Mouse (Mus musculus): ENCODE measurements around the gene Tm7sf2.
"Not testable (repeated sequence)": the region's sequence is repeated elsewhere in the genome, so short reads cannot be mapped to it uniquely, and the experiment has no call there.

The Tm7sf2 gene

GRCm38 (mm10) chr19:6044102-6044501, 24.1 kb downstream of the Tm7sf2 start:
- DNase-seq (ENCODE audit: low spot score in 2 of 2), result not testable (repeated sequence)

- no peak for DNase-seq (ENCODE audit: low spot score in 2 of 2)
Measured at GRCm38 (mm10) chr19:6042293-6042692, 25.9 kb downstream of the Tm7sf2 start.

- DNase-seq (ENCODE audit: low spot score in 2 of 2), result no peak
Measured at GRCm38 (mm10) chr19:6040002-6040401, 28.2 kb downstream of the Tm7sf2 start.

- DNase-seq (ENCODE audit: low spot score in 2 of 2), result no peak
Measured at GRCm38 (mm10) chr19:6038326-6038725, 29.8 kb downstream of the Tm7sf2 start.

- DNase-seq (ENCODE audit: low spot score in 2 of 2), result no peak
Measured at GRCm38 (mm10) chr19:6037695-6038094, 30.5 kb downstream of the Tm7sf2 start.

GRCm38 (mm10) chr19:6035966-6036585, 32.1 kb downstream of the Tm7sf2 start:
- no peak for DNase-seq (ENCODE audit: low spot score in 2 of 2)

GRCm38 (mm10) chr19:6030520-6031280, 37.5 kb downstream of the Tm7sf2 start:
- no peak for DNase-seq (ENCODE audit: low spot score in 2 of 2)

- DNase-seq (ENCODE audit: low spot score in 2 of 2), result no peak
Measured at GRCm38 (mm10) chr19:6029426-6029825, 38.7 kb downstream of the Tm7sf2 start.

GRCm38 (mm10) chr19:6028991-6029390, 39.2 kb downstream of the Tm7sf2 start:
- DNase-seq (ENCODE audit: low spot score in 2 of 2), result no peak

GRCm38 (mm10) chr19:6023930-6024329, 44.2 kb downstream of the Tm7sf2 start:
- no peak for DNase-seq (ENCODE audit: low spot score in 2 of 2)

GRCm38 (mm10) chr19:6023059-6023458, 45.1 kb downstream of the Tm7sf2 start:
- DNase-seq (ENCODE audit: low spot score in 2 of 2), result no peak

- DNase-seq (ENCODE audit: low spot score in 2 of 2), result no peak
Measured at GRCm38 (mm10) chr19:6020276-6020675, 47.9 kb downstream of the Tm7sf2 start.

GRCm38 (mm10) chr19:6018142-6019089, 49.8 kb downstream of the Tm7sf2 start:
- DNase-seq (ENCODE audit: low spot score in 2 of 2), result peak; percentile 83 to 89

- DNase-seq (ENCODE audit: low spot score in 2 of 2), result no peak
Measured at GRCm38 (mm10) chr19:6016532-6016931, 51.6 kb downstream of the Tm7sf2 start.

GRCm38 (mm10) chr19:6015511-6016315, 52.5 kb downstream of the Tm7sf2 start, which contains the start of gene Capn1:
Gene Capn1 (minus strand): TSS chr19:6015897.
- peak; percentile 75 to 80 for DNase-seq (ENCODE audit: low spot score in 2 of 2)

- no peak for DNase-seq (ENCODE audit: low spot score in 2 of 2)
Measured at GRCm38 (mm10) chr19:6014991-6015510, 53.1 kb downstream of the Tm7sf2 start.

- DNase-seq (ENCODE audit: low spot score in 2 of 2), result no peak
Measured at GRCm38 (mm10) chr19:6013691-6014090, 54.5 kb downstream of the Tm7sf2 start.

Measured in right cerebral cortex, postnatal 10 days (tissue).